Mouse (Mus musculus) lung, postnatal 4 days (tissue): Measurements from ENCODE around the gene Cep57l1.

Source experiments
- DNase-seq, 2 experiments: peaks; one replicate each; pipeline ENCODE4 v3.0.0; 2021

The Cep57l1 gene

DNA sequence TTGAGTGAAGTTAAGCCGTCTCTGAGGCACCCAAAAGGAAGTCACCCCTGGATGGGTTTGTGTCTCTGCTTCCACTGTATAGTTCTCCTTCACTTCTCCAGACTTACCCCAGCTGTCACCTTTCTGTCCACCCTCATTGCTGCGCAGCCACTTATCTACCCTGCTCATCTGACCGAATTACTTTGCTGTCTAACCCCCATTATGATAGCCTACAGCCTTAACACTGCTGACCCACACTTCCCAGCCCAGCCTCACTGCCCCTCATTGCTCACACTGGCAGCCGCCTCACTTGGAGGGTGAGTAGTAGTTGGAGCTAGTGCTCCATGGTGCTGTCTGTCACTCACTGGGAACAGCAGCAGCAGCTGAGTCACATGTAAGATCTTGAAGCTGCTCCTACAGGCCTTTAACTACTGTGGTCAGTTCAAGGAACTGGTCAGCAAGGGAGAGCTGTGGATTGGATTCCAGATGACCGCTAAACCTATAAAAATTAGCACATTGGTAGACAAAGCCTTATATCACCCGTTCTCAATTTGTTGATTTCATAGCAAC lies 4.7 kb upstream of the Cep57l1 start:
- DNase-seq, result no peak

DNA sequence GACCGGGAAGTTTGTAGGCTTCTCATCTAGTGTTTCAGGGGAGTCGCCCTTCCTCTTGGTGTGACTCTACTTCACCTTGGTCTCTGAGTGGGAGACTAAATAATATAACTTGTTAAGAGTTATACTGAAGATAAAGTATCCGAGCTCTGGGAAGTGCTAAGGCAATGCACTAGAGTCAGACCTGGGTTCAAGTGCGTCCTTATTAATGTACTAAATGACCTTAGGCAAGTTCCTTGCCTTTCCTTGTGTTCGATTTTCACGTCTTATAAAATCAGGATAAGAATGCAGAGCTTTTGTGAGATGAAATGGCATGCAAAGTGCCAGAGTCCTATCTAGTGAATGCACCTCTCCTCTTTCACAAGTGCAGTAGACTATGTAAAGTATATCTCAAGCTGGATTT lies 2.9 kb upstream of the Cep57l1 start:
- no peak for DNase-seq

DNA sequence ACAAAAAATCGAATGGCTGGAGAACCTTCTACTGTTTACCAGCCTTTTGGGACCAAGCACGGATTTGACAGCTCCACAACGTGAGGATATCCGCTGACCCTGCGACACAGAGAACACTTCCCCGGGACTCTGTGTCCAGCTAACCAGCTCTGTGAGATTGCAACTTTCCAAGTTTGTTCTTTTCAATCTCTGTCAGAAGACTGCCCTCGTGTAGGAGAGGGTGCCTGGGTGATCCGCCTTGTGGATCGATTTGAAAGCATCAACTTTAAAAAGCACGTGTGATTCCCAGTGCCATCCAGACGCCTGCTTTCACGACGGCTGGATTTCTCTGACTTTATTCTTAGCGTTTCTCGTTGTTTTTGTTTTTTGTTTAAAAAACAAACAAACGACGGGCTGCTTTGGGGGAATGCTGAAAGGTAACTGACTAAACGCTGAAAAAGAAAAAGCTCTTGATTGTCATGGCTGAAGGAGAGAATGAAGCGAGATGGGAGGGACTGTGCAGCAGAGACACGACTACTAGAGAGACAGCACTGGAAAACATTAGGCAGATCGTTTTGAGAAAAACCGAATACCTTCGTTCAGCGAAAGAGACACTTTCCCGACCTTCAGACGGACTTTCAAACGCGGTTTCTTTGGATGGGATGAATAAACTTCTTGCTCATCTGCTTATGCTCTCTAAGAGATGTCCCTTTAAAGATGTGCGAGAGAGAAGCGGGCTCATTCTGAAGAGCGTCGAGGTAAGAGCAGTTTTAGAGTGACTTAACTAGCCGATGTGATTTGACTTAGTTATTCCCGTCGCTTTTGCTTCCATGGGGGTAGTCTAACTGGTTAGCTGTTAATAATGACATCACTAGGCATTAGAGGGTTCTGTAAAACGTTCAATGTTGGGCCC lies 1.1 kb upstream of the Cep57l1 start:
- no peak for DNase-seq

DNA sequence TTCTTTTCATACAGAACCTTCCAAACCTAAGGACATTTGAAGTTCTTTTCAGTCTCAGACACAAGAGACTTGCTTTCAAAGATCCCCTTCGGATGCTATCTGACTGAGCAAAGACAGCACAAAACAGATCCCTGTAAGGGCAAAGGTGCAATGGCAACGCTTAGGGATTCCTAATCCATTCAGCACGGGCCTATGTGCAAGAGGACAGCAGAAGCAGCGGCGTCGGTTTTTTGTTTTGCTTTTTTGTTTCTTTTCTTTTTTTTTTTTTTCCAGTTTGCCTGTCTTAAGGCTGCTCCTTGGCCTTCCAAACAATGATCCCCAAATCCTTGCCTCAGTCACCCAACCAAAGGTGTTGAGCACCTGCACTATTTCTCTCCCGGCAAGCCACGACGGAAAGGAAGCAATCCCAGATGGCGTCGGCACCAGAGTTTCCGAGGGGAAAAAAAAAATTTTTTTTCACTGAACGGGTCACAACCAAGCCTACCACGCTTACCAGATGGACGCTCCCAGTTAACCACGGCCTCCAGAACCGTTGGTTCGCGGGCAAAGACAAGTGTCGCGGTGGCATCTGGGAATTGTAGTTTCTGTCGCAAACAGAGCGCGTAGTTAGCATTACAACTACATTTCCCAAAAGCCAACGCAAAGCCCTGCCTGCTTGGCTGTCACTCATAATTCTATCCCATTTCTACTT lies 446 bp downstream of the Cep57l1 start:
- DNase-seq, result peak; percentile 84 to 90

DNA sequence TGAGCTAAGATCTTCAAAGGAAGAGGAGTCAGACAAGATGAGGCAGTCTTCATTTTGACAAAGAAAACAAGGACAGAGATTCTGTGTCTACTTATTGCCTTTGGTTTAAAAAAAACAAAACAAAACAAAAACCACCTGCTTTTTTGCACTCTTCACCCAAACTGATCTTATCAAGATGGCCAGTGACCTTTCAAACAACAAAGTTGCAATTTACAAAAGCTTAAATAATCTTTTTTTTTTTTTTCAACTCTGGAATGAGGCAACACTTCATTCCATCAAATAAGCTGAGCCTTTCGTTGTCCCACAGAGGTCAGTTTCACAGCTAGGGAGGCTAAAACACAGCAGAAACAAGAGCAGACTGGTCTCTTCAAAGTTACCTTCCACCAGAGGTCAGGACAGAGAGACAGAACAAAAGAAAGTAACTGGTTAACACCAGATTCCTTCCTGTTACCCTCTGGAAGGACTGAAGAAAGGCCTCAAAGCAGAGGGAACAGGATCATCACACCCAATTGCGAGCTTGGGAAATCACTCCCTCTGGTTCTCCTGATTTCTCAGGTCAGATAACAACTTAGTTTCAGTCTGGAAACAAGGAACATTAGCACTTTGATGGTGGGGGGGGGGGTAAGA lies 3.8 kb downstream of the Cep57l1 start:
- DNase-seq, result no peak

DNA sequence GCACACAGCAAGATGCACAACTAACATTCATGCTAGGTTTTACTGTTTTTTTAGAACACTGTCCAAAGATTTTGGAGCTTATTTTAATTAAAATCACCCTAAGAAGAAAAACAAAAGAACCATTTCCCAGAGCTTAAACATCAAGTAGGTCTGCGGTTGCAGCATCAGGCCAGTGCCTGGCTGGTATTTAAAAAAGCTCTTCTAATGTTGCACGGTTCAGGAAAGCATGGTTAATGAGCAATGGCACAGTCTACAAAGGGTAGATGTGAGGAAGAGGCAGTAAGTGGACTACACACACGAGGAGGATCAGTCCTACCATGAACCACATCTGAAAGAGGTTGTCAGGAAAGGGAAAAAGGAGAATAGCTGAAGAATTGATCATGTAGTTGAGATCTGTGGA lies 5.0 kb downstream of the Cep57l1 start:
- DNase-seq, result no peak

DNA sequence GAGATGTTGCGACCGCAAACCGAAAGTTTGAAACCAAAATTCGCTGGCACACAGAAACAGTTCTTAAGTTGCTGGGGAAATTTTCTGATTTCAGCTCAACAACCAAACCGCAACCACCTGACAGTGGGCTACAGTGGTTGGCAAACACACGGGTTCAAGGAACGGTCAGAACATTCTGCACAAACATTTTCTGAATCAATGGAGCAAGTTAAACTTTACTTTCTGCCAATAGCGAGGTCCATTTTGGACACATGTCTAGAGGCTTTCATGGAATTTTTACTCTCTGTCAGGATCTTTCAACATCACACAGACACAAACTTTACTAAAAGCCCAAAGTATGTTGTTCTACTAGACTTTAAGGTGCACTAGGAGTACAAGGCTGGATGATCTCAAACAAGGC lies 6.2 kb downstream of the Cep57l1 start:
- DNase-seq, result no peak

DNA sequence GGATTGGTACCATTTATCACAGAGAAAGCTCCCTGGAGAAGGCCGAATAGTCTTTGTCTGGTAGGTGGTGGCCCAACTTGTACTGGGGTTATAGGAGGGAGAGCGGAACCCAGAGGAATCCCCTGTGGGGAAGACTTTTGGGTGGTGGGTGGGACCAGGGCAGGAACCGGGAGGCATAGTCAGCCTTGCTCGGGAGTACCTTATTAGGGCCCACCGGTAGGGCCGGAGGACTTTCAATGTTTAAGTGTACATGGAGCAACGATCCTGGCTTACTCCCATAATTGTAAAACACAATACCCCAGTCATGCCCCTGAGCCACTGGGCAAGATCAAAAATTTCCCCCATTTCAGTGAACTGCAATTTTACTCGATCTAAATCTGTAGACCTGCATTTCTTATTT lies 12.4 kb downstream of the Cep57l1 start:
- DNase-seq, result no peak

DNA sequence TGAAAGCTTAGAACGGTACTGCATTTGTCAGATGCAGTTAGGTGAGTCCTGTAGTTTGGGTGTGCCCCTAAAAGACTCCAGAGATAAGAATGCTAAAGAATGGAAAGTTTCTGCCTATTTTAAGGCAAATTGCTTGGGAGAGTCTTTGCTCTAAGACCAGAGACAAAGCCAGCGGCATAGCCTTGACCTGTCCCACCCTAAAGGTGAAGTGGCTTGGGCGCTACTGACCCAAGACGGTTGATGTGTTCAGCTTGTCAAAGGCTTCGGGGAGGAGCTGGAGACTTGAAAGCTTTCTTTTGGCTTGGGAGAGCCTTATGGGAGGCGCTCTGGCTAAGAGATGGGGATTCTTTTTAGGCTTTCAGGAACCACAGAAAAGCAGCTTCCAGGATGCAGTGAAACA lies 17.3 kb downstream of the Cep57l1 start:
- no peak for DNase-seq

DNA sequence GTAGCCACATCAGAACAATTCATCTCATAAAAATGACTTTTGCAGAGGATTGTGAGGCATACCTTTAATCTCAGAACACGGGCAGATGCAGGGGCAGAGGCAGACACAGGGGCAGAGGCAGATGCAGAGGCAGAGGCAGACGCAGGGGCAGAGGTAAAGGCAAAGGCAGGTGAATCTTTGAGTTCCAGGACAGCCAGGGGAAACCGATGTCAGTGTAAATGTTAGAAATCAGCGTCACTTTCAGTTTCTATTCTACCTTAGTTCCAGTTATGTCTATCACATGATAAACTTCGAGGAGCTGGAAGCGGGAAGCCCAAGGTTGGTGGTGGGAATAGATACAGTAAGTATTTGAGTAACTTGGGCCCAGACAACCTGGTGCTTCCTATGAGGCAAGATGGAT lies 42.4 kb downstream of the Cep57l1 start:
- DNase-seq, result no peak

DNA sequence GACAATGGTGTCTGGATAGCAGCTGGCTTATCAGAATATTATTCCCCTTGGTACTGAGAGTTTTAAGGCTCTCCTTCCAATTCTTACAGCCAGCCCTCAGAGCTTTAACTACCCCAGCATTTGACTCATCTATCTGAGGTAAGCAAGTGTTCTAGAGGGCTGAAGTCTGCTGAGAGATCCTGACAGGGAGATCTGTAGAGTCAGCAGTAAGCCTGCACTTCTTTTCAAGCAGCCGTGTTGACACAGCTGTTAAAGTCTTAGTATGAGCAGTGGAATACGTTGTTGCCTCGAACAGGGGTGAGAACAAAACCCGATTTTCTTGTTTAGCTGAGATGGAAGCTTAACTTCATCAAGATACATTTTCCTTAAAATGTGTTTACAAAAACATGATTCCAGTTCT lies 43.4 kb downstream of the Cep57l1 start:
- no peak for DNase-seq

DNA sequence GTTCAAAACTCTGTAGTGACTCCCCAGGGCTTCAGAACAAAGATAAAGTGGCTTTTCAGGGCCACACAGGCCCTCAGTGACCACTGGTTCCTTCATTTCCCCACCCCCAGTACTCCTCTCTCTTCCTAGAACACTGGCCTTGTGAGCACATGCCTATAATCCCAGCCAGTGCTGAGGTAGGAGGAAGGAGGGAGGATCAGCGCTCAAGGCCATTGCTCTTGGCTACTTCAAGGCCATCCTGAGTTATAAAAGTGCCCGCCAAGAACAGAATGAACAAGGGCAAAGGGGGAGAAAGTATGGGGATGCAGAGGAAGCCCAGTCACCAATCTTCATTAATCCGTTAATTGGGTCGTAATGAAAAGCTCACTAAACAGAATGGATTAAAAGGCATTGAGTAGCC lies 44.1 kb downstream of the Cep57l1 start:
- no peak for DNase-seq

DNA sequence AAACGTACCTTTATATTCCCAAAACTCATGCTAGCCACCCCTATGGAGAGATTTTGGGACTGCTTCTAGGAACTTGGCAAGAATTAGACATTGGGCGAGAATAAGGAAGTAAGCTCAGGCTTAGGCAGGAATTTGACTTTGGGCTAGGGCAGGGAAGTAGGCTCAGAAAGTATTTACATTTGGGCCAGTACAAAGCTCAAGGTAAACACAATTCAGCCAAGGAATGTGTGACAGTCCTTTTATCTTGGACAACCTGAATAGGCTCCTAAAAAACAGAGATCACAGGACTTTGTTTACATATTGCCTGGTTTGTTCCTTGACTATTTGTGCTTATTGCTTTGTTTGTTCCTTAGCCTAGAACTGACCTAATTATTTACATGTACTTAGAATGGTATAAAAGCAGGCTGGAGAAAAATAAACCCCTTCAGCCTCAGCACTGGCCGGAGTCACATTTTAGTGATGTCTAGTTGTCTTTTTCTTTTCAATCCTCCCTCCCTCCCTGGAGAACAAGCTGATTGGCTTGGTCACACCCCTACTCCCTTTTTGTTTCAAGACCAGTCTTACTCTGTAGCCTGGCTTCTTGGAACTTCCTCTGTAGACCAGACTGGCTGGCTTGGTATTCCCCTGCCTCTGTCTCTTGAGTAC lies 45.8 kb downstream of the Cep57l1 start:
- no peak for DNase-seq

DNA sequence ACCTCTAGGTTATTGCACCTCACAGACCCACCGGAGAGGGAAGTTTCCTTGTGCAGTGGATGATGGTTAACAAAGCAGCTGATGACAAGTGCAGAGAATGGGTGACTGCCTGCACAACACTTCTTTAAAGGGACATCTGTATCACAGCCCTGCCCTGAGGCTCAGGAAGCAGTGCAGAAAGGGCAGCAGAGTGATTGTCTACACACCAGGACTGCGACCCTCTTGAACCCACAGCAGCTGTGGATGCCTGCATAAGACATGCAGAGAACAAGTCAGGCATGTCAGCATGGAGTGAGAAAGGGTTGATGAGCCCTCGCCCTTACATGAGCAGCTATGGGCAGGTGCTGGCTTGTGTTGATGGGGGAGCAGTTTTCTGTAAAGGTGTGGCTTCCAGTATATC lies 48.8 kb downstream of the Cep57l1 start:
- DNase-seq, result no peak

DNA sequence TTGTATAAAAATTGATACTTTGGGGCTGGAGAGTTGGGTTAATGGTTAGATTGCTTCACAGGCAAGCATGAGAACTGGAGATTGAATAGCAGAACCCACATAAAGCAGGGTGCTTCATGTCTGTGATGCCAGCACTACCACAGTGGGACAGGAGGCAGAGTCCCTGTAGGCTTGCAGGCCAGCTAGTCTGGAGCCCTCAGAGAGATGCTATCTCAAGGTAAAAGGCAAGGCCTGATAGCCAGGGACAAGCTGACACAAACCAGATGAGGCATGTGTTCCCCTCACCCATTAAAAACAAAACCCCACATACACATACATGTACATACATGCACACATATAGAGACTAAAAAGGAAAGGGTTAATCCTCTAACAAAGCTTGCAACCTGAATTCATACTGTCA lies 51.6 kb downstream of the Cep57l1 start:
- no peak for DNase-seq

DNA sequence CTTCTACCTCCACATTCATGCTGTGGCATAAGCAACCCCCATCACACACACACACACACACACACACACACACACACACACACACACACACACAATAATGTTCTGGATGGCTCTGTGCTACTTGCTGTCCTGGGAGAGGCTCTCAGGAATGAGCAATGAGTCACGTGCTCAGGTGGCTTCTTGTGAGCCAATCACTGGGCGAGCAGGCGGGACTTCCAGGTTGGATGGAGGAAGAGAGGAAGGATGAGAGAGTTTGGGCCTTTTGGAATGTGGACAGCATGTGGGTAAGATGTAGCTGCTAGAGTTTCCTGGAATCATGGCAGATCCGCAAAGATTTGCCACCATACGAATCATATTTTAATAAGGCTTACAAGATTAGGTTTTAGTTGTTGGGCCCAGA lies 52.4 kb downstream of the Cep57l1 start:
- DNase-seq, result no peak

DNA sequence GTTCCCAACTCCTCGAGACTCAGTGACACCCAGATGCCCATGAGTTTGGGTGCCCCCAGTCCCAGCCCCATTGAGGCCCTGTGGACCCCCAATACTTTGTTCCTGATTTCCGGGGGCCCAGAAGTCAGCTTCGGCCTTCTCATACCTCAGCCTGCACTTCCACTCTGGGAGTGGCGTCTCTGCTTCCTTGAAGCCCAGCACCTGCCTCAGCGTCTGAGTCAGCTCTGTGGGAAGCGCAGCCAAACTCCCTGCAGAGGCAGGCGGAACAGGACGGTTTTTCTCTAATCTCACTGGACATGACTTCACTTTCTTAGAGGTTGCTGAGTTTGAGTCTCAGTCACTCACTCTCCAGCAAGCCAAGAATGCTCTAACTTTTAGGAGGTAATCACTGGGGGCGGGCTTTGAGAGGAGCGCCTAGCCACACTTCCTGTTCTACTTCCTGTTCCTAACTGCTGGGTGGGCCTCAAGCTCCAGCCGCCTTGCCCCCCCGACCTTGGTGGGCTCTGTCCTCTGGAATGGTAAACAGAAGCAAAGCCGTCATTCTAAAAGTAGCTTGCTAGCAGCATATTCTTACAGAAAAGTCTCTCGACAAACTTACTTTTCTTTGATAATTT lies 57.7 kb downstream of the Cep57l1 start:
- DNase-seq, result no peak

DNA sequence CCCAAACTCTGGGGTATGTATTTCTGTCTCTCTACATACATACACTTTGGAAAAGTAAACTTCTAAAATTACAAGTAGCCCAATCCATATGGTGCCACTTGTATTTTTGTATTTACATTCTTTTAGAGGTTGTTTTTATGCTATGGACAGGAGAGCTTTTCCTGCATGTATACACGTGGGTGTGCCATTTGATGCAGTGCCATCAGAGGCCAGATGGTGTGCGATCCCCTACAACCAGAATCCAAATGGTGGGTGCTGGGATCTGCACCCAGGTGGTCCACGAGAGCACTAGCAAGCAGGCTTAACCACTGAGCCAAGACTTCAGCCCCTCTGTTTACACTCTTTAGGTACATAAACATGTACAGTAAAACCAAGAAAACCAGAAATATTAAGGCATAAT lies 60.4 kb downstream of the Cep57l1 start:
- no peak for DNase-seq

DNA sequence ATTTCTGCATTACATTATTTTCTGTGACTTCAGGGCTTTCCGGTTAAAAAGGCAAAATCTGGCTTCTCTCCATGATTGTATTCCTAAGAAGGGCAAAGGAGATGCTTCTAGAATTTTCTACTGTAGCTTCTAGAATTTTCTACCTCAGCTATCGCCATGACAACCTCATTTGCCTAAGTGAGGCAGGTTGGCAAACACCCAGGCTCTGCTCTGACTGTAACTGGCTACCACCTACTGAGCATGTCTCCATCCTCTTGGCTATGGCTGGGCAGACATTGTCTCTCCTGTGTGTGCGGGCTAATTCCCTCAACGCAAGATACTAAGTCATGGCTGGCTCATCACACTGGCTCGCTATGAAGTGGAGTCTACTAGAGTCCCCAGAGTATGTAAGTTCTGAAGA lies 63.1 kb downstream of the Cep57l1 start:
- DNase-seq, result no peak

DNA sequence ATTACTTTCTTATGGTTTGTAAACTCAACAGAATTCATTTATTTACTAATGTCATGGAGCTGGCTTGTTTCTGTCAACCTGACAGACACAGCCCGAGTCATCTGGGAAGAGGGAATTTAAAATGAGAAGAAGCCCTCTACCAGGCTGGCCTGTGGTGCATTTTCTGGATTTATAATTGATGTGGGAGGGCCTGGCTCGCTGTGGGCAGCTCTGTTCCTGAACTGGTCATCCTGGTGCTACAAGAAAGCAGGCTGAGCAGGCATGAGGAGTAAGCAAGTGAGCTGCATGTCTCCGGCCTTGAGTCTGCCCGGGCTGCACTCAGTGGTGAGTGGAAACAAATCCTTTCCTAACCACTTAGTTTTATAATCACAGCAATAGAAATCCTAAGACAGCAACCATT lies 65.7 kb downstream of the Cep57l1 start:
- no peak for DNase-seq

DNA sequence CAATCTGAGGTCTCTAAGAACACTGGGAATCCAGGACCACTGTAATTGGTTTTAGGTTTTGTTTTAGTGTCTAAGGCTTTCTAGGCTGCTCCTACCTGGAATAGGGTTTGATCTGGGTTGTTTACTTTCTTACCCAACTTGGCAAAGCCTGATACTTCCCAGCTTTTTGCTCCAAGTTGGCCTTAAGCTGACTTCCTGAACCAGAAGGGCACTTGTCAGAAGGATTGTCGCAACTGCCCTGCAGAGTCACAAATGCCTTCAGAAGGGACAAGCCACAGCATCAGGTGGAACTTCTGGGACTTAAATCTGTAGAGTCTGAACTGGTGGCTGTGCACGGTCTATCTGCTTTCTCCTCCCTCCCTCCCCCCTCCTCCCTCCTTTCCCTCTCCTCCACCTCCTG lies 69.5 kb downstream of the Cep57l1 start:
- DNase-seq, result no peak

DNA sequence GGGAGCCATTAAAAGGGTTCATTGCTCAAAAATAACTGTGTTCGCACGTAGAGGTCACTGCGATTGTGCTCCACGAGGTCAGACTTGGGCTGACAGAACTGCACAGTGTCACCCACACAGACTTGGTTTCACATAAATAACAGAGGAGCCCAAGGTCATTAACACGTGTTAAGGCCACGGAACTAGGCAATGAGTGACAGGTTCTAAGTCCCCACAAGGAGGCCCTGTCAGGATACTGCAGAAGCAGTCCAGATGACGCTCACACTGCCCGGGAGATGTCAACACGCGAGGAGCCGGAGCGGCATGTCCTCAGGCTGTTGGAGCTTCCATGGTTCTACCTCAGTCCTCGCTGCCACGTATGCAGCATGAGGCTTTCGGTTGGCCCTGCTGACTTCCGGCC lies 72.4 kb downstream of the Cep57l1 start:
- DNase-seq, result no peak

DNA sequence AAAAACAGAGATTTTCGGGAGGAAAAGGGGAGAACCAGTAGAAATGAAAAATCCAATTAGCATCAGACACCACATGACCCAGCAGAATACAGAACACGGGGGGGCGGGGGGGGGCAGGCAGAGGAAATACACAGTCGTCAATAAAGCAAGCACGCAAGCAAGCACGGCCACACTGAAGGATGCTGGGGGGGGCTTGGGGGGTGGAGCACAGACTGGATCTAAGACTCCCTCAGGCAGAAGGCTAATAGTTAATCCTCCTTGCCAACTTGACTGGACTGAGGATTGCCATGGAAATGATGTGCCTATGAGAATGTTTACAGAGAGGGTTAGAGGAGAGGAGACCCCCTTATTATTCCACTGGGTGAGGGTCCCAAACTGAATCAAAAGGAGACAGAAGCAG lies 74.3 kb downstream of the Cep57l1 start:
- no peak for DNase-seq
